Mouse (Mus musculus): Measurements from ENCODE around the gene Slc5a11.

- TF ChIP-seq CTCF (IDR thresholded peaks at IDR 0.05; ENCODE audit: insufficient read depth, low read depth, low read length) (no peak), POLR2A (IDR thresholded peaks at IDR 0.05; ENCODE audit: insufficient read depth, low read depth, low read length) (no peak)
These were observed 108.0 kb downstream of the Slc5a11 start for GRCm38 (mm10) chr7:123322452-123323121.

Measured in olfactory bulb, adult 2 months (tissue).